Mouse (Mus musculus) retina, postnatal 1 day (tissue): ENCODE results near the gene Tob1.

Source experiments
- DNase-seq: peaks from one replicate; pipeline ENCODE4 v3.0.0-alpha.2; 2012

The Tob1 gene

GRCm38 (mm10) chr11:94231821-94232552 is 20.7 kb downstream of the Tob1 start:
- peak; percentile 85 for DNase-seq

GRCm38 (mm10) chr11:94233405-94233804 is 22.2 kb downstream of the Tob1 start:
- peak; percentile 77 for DNase-seq

DNA sequence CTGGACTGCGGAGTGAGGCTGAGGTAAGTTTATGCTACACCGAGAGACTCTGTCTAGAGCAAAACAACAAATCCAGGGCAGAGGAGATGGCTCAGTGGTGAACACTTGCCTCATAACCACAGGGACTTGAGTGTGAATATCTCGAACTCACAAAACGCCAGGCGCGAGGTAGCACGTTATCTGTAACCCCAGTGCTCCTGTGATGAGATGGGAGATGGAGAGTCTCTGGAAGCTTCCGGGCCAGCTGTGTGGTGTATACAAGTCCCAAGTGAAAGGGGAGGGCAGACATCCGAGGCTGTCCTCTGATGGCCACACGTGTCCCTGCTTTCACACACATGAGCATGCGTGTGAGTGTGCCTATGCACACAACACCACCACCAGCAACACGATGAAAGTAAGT is 23.1 kb downstream of the Tob1 start:
- DNase-seq = no peak

GRCm38 (mm10) chr11:94234857-94235256 is 23.6 kb downstream of the Tob1 start:
- DNase-seq = no peak

DNA sequence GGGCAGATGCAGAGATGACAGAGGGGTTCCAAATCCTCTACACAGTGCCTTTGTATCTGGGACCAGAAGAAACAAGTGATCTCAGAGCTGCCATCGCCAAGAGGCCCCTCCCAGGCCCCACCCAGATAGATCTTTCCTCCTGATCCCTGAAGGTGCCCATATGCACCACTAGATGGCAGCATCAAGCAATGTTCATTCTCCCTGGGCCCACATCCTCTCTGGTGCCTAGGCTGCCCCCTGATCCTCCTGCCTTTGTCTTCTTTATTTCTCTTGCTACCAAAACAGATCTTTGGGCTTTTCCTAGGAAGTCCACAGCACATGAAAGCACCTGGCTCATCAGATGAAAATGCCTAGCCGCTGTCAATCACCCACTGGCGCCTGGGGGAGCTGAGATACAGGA is 24.8 kb downstream of the Tob1 start:
- peak; percentile 91 for DNase-seq

- no peak for DNase-seq
Measured at GRCm38 (mm10) chr11:94238786-94239185, 27.5 kb downstream of the Tob1 start.

DNA sequence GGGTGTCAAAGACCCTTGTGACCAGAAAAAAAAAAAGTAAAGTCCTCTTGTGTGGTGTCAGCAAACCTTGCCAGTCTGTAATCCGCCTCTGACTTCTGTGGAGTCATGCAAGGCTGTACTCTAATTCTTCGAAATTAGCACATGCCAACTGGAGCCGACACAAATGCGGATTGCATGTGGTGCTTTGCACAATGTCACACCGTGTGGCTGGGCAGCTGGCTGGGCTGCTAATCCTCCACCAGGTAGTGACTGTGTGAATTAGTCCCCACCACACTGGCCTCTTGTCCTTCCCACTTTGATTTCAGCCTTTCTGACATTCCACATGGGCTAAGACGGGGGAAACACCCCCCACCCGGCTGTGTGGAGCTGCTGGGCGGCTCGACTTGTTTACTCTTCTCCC is 28.5 kb downstream of the Tob1 start:
- DNase-seq = peak; percentile 80

- DNase-seq = peak; percentile 67
Measured at GRCm38 (mm10) chr11:94242760-94243421, 31.6 kb downstream of the Tob1 start.

DNA sequence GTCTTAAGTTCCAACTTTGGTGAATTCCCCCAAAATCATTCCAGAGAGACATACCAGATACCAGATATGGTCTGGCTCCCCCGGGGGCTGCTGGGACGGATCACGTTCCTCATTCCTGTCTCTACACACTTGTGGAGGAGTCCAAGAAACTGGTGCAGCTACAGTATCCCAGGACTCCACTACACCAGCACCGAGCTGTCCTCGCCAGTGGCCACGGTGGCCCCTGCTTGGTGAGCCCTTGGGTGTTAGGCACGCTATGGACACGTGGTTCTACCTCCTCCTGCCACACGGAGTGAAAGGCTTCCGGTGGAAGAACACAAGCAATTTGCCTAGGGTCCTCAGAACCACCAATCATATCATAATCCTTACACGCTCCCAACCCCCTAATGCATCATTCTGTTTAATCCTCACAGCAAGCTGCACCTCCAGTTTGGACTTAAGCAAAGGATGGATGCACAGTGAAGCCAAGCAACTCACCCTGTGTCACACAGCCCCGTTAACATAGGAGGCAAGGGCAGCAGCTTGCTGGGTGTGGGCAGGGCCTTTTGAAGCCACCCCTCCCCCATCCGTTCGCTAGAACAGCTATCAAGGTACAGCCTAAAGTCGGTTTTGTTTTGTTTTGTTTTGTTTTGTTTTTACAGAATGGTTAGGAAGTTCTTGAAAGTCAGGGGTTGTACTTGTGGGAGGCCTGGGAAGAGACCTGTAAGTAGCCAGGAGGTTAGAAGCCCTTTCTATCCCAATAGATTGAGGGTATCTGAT is 32.3 kb downstream of the Tob1 start:
- DNase-seq = peak; percentile 49

GRCm38 (mm10) chr11:94244385-94244784 is 33.1 kb downstream of the Tob1 start:
- DNase-seq = peak; percentile 81

GRCm38 (mm10) chr11:94245955-94246788 is 34.9 kb downstream of the Tob1 start, which contains the start of gene Wfikkn2:
TSS of gene Wfikkn2 (minus strand) at chr11:94246005.
- DNase-seq = peak; percentile 93

- DNase-seq = no peak
Measured at GRCm38 (mm10) chr11:94246789-94247061, 35.5 kb downstream of the Tob1 start.

DNA sequence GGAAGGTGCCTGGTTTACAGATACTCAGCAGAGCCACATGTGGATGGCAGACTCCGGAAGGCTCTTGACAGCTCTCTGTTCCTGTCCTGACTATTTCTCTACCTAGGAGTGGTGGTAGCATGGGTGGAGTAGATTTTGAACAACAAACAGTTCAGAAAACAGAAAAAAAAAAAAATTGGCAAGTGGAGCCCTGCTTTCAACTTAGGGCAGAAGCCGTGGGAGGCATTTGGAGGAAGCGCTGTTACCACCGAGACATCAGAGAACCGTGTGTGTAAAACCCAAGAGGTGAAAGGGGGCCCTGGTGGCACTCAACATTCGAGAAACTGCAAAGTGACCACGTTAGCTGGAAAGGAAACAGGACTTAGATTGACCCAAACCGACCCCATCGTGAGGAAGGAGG is 41.9 kb downstream of the Tob1 start:
- DNase-seq = no peak

GRCm38 (mm10) chr11:94253691-94254090 is 42.4 kb downstream of the Tob1 start:
- DNase-seq = no peak

- no peak for DNase-seq
Measured at GRCm38 (mm10) chr11:94255733-94256132, 44.5 kb downstream of the Tob1 start.

- DNase-seq = no peak
Measured at GRCm38 (mm10) chr11:94257987-94258386, 46.7 kb downstream of the Tob1 start.

DNA sequence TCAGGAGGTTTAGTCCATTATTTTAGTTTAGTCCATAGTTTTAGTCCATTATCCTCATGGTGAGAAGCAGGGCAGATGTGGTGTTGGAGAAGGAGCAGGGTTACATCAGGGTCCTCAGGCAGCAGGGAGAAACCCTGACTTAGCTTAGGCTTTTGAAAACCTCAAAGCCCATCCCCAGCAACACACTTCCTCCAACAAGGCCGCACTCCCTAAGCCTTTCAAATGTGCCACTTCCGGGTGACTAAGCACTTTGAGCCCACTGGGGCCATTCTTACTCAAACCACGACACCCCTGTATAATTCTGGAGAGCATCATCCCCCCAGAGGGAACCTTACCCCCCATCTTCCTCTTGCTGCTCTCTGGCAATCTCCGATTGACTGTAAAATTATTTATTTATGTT is 48.6 kb downstream of the Tob1 start:
- no peak for DNase-seq

DNA sequence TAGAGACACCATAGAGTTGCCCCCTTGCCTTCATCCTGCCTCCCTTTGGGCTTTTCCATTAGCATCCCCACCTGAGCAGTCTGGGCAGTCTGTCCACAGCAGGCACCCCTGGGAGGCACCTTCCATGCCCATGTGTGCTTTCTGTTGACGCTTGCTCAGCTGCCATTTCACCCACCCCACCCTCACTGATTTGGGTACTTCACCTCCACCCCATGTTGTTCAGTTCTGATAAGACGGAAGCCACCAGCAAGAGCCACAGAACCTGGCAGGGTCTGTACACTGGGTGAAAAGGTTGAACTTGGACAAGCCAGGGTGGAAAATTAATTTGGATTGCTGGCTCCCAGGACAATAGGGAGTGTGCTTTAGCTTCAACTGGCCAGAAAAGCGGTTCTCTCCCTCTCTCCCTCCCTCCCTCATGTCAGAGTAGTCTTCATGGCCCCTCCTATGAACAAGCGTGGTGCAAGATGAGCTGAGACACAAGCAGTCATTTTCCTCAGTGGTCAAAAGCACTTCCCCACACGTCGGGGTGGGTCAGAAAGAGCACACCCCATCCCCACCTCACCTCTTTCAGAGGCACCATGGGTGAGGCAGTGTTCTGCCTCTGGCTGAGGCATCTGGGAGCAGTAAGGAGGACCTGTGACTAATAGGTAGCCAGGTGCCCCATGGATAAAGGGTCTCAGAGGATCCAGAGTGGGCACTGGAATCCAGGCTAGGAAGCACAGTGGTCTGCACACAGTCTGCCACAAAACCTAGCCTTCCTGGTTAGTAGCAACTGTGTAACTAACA is 50.5 kb downstream of the Tob1 start:
- no peak for DNase-seq
